ENCODE assay signal across 11 mouse cellular contexts in the genomic region with DNA sequence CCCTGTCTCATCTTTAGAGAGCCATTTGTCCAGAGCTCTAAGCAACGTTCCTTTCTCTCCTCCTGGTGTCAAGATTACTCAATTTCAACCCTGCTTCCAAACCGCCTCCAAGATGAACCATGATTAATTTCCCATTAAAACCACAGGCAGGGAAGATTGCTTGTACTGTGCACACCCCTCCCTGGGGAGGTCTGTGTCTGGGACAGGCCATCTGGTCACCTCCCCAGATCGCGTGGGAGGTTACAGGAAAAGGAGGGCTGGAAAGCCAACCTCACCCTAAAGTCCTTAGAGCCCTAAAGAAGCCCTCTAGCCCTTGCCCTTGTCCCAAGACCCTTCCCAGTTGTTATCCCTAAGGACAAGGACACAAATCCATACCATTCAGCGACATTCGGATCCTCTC. TPM values are rescaled to one million over a fixed set of nuclear protein-coding genes. Genes with fewer than 3 reads are reported as not detected.
A peak's percentile ranks its signal among the peaks of the same experiment; 100 is the strongest.
DNase-seq lines count a peak whose midpoint lies in the region; ATAC-seq lines count a peak whose summit lies in the region.
"Had no signal": no experiment of that assay in that cellular context is flagged by ENCODE, and none has a peak within 500 bp of the region (broad histone marks: within the 10 kb centered on the region; RNA-seq: fewer than 3 reads in every experiment).

No protein-coding gene starts in this region.

- H3K27ac ChIP-seq in hindbrain, embryonic 10.5 days = peak overlapping the region; percentile 72
- no peak overlapping the region for H3K27ac ChIP-seq in hindbrain, embryonic 16.5 days (ENCODE audit: low read depth, low read length)

- peaks cover 18% of the 10 kb centered on the region for H3K36me3 ChIP-seq in hindbrain, embryonic 10.5 days
- no peaks in the 10 kb centered on the region for H3K36me3 ChIP-seq in hindbrain, embryonic 16.5 days (ENCODE audit: control insufficient read depth, insufficient read depth, low read length)

- WGBS in hindbrain, embryonic 10.5 days = 78% methylated on average over 6 of the region's 6 CpGs
- WGBS in hindbrain, embryonic 16.5 days = 56% methylated on average over 6 of the region's 6 CpGs

- no peak overlapping the region for H3K9ac ChIP-seq in hindbrain, embryonic 16.5 days (ENCODE audit: low read depth, low read length)
- H3K9ac ChIP-seq: limb, embryonic 13.5 days; lung, embryonic 14.5 days had no signal

- no peak for DNase-seq in cerebellum, postnatal 4 days (ENCODE audit: low spot score in 2 of 2)
- DNase-seq in hindbrain, embryonic 10.5 days (ENCODE audit: low spot score) = peak; percentile 15
- DNase-seq in 3T3-L1 (ENCODE audit: low read depth, low spot score) = peak; percentile 58
- peak; percentile 47 to 53 for DNase-seq in cerebellum, postnatal 36 days
- no peak for DNase-seq in lung, postnatal 14 days
- DNase-seq in frontal cortex, postnatal 25 days (ENCODE audit: low spot score in 2 of 2) = no peak
- DNase-seq: thymus, adult 18-20 months had no signal

- H3K4me1 ChIP-seq in hindbrain, embryonic 10.5 days (replicated peaks) = peaks cover 36% of the 10 kb centered on the region
- H3K4me1 ChIP-seq in hindbrain, embryonic 16.5 days (ENCODE audit: control insufficient read depth, insufficient read depth, low read depth, low read length) = peaks cover 15% of the 10 kb centered on the region

- no peaks in the 10 kb centered on the region for H3K27me3 ChIP-seq in hindbrain, embryonic 10.5 days (ENCODE audit: insufficient read depth, poor library complexity, severe bottlenecking)
- no peaks in the 10 kb centered on the region for H3K27me3 ChIP-seq in hindbrain, embryonic 16.5 days (replicated peaks; ENCODE audit: control insufficient read depth, insufficient read depth, low read length)
- H3K27me3 ChIP-seq: limb, embryonic 13.5 days had no signal

- no peak overlapping the region for H3K4me2 ChIP-seq in hindbrain, embryonic 16.5 days (ENCODE audit: low read length)
- H3K4me2 ChIP-seq: limb, embryonic 13.5 days; lung, embryonic 14.5 days had no signal

- no peak overlapping the region for H3K4me3 ChIP-seq in hindbrain, embryonic 10.5 days
- H3K4me3 ChIP-seq in hindbrain, embryonic 16.5 days (ENCODE audit: low read length) = no peak overlapping the region
- H3K4me3 ChIP-seq: limb, embryonic 13.5 days had no signal

- peak; percentile 63; the same call in 1 of the 2 replicates for ATAC-seq in cerebellum, adult (ENCODE audit: insufficient number of reproducible peaks, low FRiP score, low TSS enrichment)
- no peak for ATAC-seq in hindbrain, embryonic 16.5 days

- peaks cover 8% of the 10 kb centered on the region for H3K9me3 ChIP-seq in hindbrain, embryonic 10.5 days
- H3K9me3 ChIP-seq in hindbrain, embryonic 16.5 days (ENCODE audit: control insufficient read depth, low read length) = no peaks in the 10 kb centered on the region

RNA-seq across cellular contexts. Expression of a gene that starts 45.6 kb away (rescaled TPM):
- polyA plus RNA-seq in hindbrain, embryonic 10.5 days (2016; fragmentation: Nextera tagmentation; extraction: Ambion mirVana) = 15.6 and 30.1 TPM in 2 replicates
- polyA plus RNA-seq in hindbrain, embryonic 16.5 days (2015; fragmentation: Nextera tagmentation; extraction: Ambion mirVana) = 198 and 224 TPM in 2 replicates

Comparison
In these comparisons a context has a peak if more than half of its experiments do, and no peak if none do; other contexts are left out.
1. DNase-seq: peak in hindbrain, embryonic 10.5 days (single experiment), 3T3-L1 (single experiment) and cerebellum, postnatal 36 days (2 of 2); none in cerebellum, postnatal 4 days (0 of 2), lung, postnatal 14 days (single experiment) and frontal cortex, postnatal 25 days (0 of 2).